Mouse (Mus musculus): ENCODE measurements around the gene Stxbp1.

DNA sequence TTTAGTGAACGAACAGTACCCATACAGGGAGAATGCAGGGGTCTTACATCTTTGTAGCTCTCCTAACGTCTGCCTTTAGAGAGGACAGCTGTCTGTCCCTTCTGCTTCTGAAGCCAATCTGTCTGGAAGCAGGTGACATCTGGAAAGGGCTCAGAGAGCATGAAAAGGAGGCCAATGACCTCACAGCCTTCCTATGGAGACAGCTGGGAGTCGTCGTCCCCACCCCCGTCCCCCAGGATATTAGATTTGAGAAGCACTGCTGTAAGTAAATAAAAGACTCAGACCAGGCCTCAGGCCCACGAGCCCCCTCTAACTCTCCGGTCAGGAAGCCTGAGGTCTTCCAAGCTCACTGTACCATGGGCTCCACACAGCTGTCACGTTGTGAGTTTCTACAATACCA, 22.9 kb downstream of the Stxbp1 start:
- TF ChIP-seq EP300 (IDR thresholded peaks at IDR 0.05; ENCODE audit: low read depth) (no peak), CTCF (IDR thresholded peaks at IDR 0.05; ENCODE audit: low read depth) (no peak)

Data from heart, postnatal 0 days (tissue).